Mouse (Mus musculus) myocyte (in vitro differentiated cells): ENCODE results near the gene Itpr3.

Experiments used
- MYOD1 ChIP-seq, 3 experiments: IDR thresholded peaks; one replicate each; pipeline ENCODE4 v1.6.1; 2011; ENCODE audit warnings: control low read depth in 2 of 3, low read depth in 2 of 3, mild to moderate bottlenecking in 2 of 3, moderate library complexity in 1 of 3; ENCODE audit not compliant: insufficient read length in 2 of 3, control insufficient read depth in 1 of 3
- POLR2A ChIP-seq: IDR thresholded peaks from one replicate; pipeline ENCODE4 v1.6.1; 2011; ENCODE audit warnings: low read depth, mild to moderate bottlenecking, control low read depth, moderate library complexity; ENCODE audit not compliant: insufficient read length
- POLR2AphosphoS2 ChIP-seq: IDR thresholded peaks from one replicate; pipeline ENCODE4 v1.6.1; 2011; ENCODE audit warnings: low read depth, control low read depth; ENCODE audit not compliant: insufficient read length
- TCF12 ChIP-seq: IDR thresholded peaks from one replicate; pipeline ENCODE4 v1.6.1; 2011; ENCODE audit warnings: mild to moderate bottlenecking, control low read depth; ENCODE audit not compliant: poor library complexity, insufficient read depth, severe bottlenecking

- TF ChIP-seq POLR2A: no peak
- TF ChIP-seq POLR2AphosphoS2: no peak
- TF ChIP-seq TCF12: no peak
- TF ChIP-seq MYOD1 (IDR thresholded peaks at IDR 0.05; ENCODE audit: control insufficient read depth in 1 of 3, insufficient read length in 2 of 3, low read depth in 2 of 3): peak in 1 of 3 experiments; percentile 68
These were observed 15.9 kb upstream of the Itpr3 start for GRCm38 (mm10) chr17:27041046-27041786.
